Mouse (Mus musculus) lung, adult 2 months (tissue): ENCODE measurements around the gene Pofut2. TPM values are rescaled to one million over a fixed set of nuclear protein-coding genes. Genes with fewer than 3 reads are reported as not detected.
"Not testable (repeated sequence)": the region's sequence is repeated elsewhere in the genome, so short reads cannot be mapped to it uniquely, and the experiment has no call there.

Source experiments
- DNase-seq: peaks from one replicate; pipeline ENCODE4 v3.0.0; 2022
- H3K4me1 ChIP-seq: fragments of 200-500 bp; 2 replicates; pipeline ENCODE4 v1.6.1; 2011; ENCODE audit warnings: low read length; ENCODE audit not compliant: control insufficient read depth, insufficient read depth
- H3K4me3 ChIP-seq: fragments of 200-500 bp; replicated peaks from 2 replicates; pipeline ENCODE3; 2011; ENCODE audit warnings: low read depth, mild to moderate bottlenecking, control low read depth, low read length; ENCODE audit errors: extremely low read depth
- CTCF ChIP-seq: fragments of 200-500 bp; IDR thresholded peaks from 2 replicates; pipeline ENCODE4 v1.5.1; 2011; ENCODE audit warnings: mild to moderate bottlenecking, low read length, control low read depth; ENCODE audit not compliant: insufficient read depth
- POLR2A ChIP-seq: fragments of 200-500 bp; IDR thresholded peaks from 2 replicates; pipeline ENCODE4 v1.6.1; 2011; ENCODE audit warnings: low read depth, mild to moderate bottlenecking, control low read depth, low read length, borderline replicate concordance; ENCODE audit errors: extremely low read depth
- WGBS: fragments of 180-500 bp; shearing (Covaris S2); methylation state at CpG from one replicate; pipeline ENCODE4 v1.1.7; 2018; 5-methylcytosine and 5-hydroxymethylcytosine counted together
- polyA plus RNA-seq: library from polyadenylated mRNA; depleted of rRNA; stranded (reverse); fragments of >200 nt; gene quantifications from 2 replicates; pipeline ENCODE4 v1.2.3, GENCODE M21; 2012

The Pofut2 gene
- polyA plus RNA-seq, 1 experiment: 81.3 TPM

DNA sequence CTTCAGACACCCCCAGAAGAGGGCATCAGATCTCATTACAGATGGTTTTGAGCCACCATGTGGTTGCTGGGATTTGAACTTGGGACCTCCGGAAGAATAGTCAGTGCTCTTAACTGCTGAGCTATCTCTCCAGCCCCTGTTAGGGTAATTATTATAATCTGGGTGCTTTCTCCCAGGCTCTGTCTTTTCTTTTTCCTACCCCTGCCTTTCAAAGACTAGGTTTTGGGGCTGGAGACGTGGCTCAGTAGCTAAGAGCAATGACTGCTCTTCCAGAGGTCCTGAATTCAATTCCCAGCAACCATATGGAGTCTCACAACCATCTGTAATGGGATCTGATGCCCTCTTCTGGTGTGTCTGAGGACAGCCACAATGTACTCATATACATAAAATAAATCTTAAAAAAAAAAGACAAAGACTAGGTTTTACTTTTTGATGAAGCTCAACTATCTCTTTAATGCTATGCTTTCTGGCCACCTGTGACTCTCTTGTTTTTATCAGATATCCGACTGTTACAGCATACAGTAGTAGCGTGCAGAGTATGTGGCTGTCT is 902 bp upstream of the Pofut2 start:
- H3K4me3 ChIP-seq: no peak overlapping the region

DNA sequence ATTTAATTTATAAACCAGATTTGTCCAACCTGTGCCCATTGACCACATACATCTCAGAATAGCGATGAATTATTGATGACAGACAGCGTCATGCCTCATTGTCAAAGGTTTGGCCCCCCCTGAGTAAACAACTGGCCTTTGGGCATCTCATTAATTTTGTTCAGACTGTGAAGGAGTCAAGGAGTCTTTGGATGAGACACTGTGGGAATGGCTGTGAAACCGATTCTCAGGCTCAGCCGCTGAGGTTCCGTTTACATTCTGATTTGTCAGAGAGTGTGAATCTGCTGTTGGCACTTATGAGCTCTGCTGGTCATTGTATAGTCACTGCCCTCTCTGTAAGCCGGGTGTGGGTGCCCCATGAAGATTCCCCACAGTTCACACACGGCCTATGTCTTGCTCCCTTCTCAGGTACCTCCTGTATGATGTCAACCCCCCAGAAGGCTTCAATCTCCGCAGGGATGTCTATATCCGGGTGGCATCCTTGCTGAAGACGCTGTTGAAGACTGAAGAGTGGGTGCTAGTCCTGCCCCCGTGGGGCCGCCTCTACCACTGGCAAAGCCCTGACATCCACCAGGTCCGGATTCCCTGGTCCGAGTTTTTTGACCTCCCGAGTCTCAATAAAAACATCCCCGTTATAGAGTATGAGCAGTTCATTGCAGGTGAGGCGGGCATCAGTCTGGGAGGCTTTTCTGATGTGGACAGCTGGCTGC is 1.3 kb downstream of the Pofut2 start:
- WGBS: 77% methylated on average over 17 of the region's 17 CpGs
- TF ChIP-seq POLR2A (no peak), CTCF (no peak)
- Histone ChIP-seq H3K4me1 (peaks cover 2% of the 10 kb centered on the region; the same call in 1 of the 2 replicates), H3K4me3 (no peak overlapping the region)
- no peak for DNase-seq

More for the DNA sequence above, 902 bp upstream of the Pofut2 start:
- no peak for TF ChIP-seq CTCF
- no peak for TF ChIP-seq POLR2A
- 57% methylated on average over 4 of the region's 4 CpGs for WGBS
- peaks cover 2% of the 10 kb centered on the region; the same call in 1 of the 2 replicates for H3K4me1 ChIP-seq
- DNase-seq: no peak

DNA sequence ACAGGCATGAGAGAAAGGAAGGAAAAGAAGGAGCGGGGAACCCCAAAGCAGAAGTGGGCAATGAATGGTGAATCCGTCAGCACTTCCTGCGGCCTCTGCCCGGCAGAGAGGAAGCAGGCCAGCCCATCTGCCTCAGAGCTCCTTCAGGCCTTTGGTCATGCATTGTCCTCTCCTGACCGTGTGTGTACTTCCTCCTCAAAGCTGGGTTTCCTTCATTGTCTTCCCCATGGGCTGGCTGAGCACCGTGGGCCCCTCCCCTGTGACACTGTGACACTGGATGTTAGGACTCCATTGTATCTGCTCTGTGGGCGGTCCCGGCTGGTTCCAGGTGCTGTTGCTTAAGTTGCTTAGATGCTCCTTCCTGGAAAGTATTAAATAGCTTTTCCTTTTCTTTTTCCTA is 7.3 kb downstream of the Pofut2 start:
- TF ChIP-seq CTCF (no peak), POLR2A (no peak)
- Histone ChIP-seq H3K4me3 (no peak overlapping the region), H3K4me1 (no peaks in the 10 kb centered on the region)
- WGBS: 53% methylated on average over 8 of the region's 8 CpGs
- no peak for DNase-seq

DNA sequence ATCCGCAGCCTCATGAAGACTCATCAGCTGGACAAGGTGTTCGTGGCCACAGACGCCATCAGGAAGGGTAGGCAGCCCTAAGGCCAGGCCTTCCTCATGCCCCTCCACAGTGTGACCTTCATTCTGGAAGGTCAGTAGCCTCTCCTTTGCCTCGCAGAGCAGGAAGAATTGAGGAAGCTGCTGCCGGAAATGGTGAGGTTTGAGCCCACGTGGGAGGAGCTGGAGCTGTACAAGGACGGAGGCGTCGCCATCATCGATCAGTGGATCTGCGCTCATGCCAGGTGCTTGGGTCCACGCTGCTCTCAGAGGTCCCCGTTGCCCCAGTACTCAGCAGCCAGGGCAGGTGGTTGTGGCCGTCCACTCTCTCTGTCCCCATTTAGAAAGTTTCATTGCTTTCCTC is 8.0 kb downstream of the Pofut2 start:
- WGBS: 74% methylated on average over 14 of the region's 14 CpGs
- TF ChIP-seq POLR2A (no peak), CTCF (no peak)
- H3K4me3 ChIP-seq: no peak overlapping the region

DNA sequence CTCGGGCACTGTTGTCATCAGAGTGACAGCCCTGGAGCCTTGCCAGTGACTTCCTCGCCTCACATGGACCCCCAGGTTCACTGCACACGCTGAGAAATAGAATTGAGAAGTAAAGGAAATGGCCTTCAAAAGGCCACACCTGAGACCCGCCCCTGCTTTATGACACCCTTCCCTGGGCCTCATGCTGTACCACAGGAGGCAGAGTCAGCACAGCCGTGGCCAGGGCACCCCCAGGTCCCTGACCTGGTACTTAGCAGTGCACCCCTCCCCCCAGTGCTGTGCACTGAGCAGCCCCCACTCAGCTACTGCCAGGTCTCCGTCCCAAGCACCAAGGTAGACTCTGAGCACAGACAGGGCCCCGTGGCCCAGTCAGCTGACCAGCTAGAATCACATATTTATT is 10.1 kb downstream of the Pofut2 start:
- TF ChIP-seq CTCF: no peak
- TF ChIP-seq POLR2A: no peak
- WGBS: 75% methylated on average over 7 of the region's 7 CpGs
- DNase-seq: no peak

More for the DNA sequence above, 8.0 kb downstream of the Pofut2 start:
- H3K4me1 ChIP-seq: no peaks in the 10 kb centered on the region
- DNase-seq: no peak

DNA sequence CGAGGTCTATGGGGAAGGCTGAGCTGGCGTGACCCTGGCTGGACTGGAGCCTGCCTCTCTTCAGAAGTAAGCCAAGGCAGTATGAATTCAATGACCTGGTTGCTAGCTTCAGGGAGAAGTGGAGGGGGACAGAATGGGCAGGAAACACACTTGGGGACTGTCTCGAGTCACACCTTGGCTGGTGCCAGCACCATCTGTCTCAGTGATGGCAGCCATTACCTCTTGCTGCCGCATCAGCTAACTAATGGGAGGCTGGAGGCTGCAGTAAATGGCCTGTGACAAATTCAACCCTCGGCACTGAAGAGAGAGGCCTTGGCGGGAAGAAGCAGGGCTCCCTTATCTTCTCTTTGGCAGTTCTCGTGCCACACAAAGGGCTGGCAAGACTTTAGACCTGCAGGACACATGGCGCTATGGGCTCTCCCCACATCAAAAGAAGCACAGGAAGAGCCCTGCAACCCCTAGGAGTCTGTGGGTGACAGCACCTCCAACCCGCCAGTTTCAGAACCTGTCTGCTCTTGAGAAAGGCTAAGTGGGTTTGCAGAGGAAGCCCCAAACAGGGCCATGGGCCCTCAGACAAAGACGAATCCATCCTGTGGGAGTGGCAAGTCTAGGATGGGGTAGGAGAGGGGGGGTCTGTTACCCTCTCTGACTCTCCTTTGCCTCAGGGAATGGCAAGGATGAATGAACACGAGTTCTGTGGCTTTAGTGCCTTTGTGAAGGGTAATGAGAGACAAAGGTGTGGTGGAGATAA is 14.1 kb downstream of the Pofut2 start:
- TF ChIP-seq CTCF (no peak), POLR2A (no peak)

More for the DNA sequence above, 10.1 kb downstream of the Pofut2 start:
- Histone ChIP-seq H3K4me3 (no peak overlapping the region), H3K4me1 (no peaks in the 10 kb centered on the region)

DNA sequence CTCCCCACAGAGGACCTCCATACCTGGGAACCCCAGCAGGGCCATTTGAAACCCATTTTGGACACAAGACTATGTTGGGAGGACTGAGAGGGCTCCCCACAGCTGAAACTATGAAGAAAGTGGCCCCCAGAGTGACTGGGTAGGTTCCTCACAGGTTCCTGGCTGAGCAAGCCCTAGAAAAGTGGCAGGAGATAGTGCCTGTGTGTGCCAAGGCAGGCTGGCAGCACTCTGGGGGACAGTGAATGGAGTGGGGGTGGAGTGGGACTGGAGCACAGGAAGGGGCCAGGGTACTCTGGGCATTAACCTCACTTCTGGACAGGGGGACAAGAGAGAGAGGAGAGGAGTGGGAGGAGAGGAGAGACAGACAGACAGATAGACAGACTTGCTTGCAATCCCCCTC is 14.8 kb downstream of the Pofut2 start:
- TF ChIP-seq POLR2A: no peak
- TF ChIP-seq CTCF: no peak
- DNase-seq: no peak
- Histone ChIP-seq H3K4me1 (no peaks in the 10 kb centered on the region), H3K4me3 (no peak overlapping the region)

More for the DNA sequence above, 14.1 kb downstream of the Pofut2 start:
- no peaks in the 10 kb centered on the region for H3K4me1 ChIP-seq
- no peak overlapping the region for H3K4me3 ChIP-seq
- 62% methylated on average over 11 of the region's 11 CpGs for WGBS
- no peak for DNase-seq

DNA sequence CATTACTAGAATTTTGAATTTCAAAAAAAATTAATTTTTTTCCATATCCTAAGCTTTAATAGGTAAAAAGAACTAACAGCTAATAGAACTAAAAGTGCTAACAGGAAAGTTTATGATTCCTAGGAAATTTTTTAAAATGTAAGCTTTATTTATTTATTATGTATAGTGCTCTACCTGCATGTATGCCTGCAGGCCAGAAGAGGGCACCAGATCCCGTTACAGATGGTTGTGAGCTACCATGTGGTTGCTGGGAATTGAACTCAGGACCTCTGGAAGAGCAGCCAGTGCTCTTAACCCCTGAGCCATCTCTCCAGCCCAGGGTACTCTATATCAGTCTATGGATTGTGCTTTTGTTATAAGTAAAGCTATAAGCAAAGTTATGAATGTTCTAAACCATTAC is 23.1 kb downstream of the Pofut2 start:
- WGBS: 62% methylated on average over 1 of the region's 1 CpGs
- H3K4me1 ChIP-seq, H3K4me3 ChIP-seq, DNase-seq: not testable (repeated sequence)

DNA sequence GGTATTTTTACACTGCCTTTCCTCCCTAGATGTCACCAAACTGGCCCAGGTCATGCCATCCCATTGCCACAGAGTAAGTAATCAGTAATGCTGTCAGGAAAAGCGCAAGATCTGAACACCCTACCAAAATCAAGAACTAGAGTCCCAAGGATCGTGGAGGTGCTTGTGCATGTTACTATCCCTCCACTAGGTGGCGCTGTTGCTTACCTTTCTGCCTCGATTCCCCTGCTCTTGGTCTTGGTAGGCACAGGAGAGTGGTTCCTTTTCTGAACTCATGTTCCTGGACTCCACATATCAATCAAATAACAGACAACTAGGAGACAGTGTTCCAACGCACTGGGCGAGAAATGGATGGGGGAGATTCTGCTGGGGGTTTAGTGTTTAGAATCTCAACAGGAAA is 23.8 kb downstream of the Pofut2 start:
- Histone ChIP-seq H3K4me3 (no peak overlapping the region), H3K4me1 (no peaks in the 10 kb centered on the region; the same call in 1 of the 2 replicates)
- peak; percentile 57 for DNase-seq
- TF ChIP-seq CTCF (peak; percentile 98), POLR2A (no peak)
- WGBS: 15% methylated on average over 6 of the region's 6 CpGs

DNA sequence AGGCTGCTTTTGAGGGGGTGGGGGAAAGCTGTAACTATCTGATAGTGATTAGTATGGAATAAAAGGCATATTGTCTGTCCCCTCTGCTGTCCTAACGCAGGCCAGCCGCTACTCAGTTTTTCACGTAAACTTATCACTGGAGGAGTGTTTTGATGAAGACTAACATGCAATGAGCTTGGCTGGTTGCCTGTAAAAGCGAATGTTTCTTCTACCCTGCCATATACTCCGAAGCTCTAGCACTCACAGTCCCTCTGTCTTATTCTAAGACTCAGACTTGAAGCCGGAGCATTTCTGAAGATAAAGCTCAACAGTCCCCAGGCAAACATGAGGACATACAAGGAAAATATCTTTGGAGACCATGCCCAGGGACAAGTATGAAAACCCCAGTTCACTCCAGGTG is 25.8 kb downstream of the Pofut2 start:
- DNase-seq: no peak
- WGBS: 47% methylated on average over 6 of the region's 6 CpGs
- no peak overlapping the region for H3K4me3 ChIP-seq
- no peaks in the 10 kb centered on the region; the same call in 1 of the 2 replicates for H3K4me1 ChIP-seq
- TF ChIP-seq CTCF (no peak), POLR2A (no peak)
